Mouse (Mus musculus) thymus, adult 2 months (tissue): ENCODE measurements around the gene Limk1. TPM values are rescaled to one million over a fixed set of nuclear protein-coding genes. Genes with fewer than 3 reads are reported as not detected.

Source experiments
- DNase-seq: peaks from one replicate; pipeline ENCODE4 v3.0.0; 2021
- H3K27ac ChIP-seq: fragments of 200-500 bp; 2 replicates; pipeline ENCODE4 v1.5.1; 2012; ENCODE audit warnings: low read length, control low read depth; ENCODE audit not compliant: control insufficient read depth, insufficient read depth
- H3K27me3 ChIP-seq: fragments of 200-500 bp; 2 replicates; pipeline ENCODE4 v1.6.1; 2012; ENCODE audit warnings: mild to moderate bottlenecking, low read length, moderate library complexity, mixed read lengths; ENCODE audit not compliant: control insufficient read depth, insufficient read depth
- H3K36me3 ChIP-seq: fragments of 200-500 bp; 2 replicates; pipeline ENCODE4 v1.6.1; 2012; ENCODE audit warnings: mild to moderate bottlenecking, low read length, moderate library complexity; ENCODE audit not compliant: control insufficient read depth, insufficient read depth
- H3K4me1 ChIP-seq: fragments of 200-500 bp; replicated peaks from 2 replicates; pipeline ENCODE4 v1.6.1; 2012; ENCODE audit warnings: low read length; ENCODE audit not compliant: control insufficient read depth, insufficient read depth
- H3K4me3 ChIP-seq: fragments of 200-500 bp; 2 replicates; pipeline ENCODE4 v1.5.1; 2012; ENCODE audit warnings: mild to moderate bottlenecking, low read length, control low read depth, moderate library complexity; ENCODE audit not compliant: control insufficient read depth, insufficient read depth
- CTCF ChIP-seq: fragments of 200-500 bp; IDR thresholded peaks from 2 replicates; pipeline ENCODE4 v1.5.1; 2012; ENCODE audit warnings: mild to moderate bottlenecking, control low read depth, low read length, moderate library complexity, borderline replicate concordance; ENCODE audit not compliant: control insufficient read depth, poor library complexity, insufficient read depth; ENCODE audit errors: extremely low read depth
- POLR2A ChIP-seq: fragments of 200-500 bp; IDR thresholded peaks from 2 replicates; pipeline ENCODE4 v1.6.1; 2012; ENCODE audit warnings: mild to moderate bottlenecking, low read length, control low read depth, moderate library complexity; ENCODE audit not compliant: control insufficient read depth, poor library complexity, insufficient read depth; ENCODE audit errors: extremely low read depth
- WGBS: fragments of 180-500 bp; shearing (Covaris S2); methylation state at CpG from one replicate; pipeline ENCODE4 v1.1.7; 2018; 5-methylcytosine and 5-hydroxymethylcytosine counted together
- polyA plus RNA-seq: library from polyadenylated mRNA; depleted of rRNA; stranded (reverse); fragments of >200 nt; gene quantifications from 2 replicates; pipeline ENCODE4 v1.2.3, GENCODE M21; 2012

Limk1 gene
- polyA plus RNA-seq, 1 experiment = 31.8 TPM

DNA sequence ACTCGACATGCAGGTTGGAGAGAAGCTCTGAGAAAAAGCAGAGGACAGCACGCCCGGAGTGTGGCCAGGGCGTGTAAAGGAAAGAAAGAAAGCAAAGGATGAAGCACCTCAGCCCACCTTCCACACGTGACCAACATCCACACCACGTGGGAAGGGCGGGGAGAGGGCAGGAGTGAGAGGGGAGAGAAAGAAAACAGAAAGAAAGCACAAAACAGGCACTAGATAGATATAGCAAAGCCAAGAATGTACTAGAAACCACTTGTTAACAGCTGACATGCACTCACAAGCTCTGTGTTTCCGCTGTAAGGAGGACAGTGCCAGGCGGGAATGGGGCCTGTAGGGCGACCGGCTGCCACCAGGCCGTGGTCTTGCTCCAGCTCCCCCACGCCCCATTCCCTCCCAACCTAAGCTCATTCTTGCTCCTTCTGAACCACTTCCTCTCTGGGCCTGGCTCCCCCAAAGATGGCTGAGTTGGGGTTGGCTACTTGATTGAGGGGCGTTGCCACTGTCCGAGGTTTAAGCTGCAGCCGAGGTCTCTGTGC is 67.2 kb downstream of the Limk1 start:
- no peak overlapping the region for H3K4me3 ChIP-seq
- H3K27me3 ChIP-seq = no peaks in the 10 kb centered on the region
- no peaks in the 10 kb centered on the region for H3K4me1 ChIP-seq
- H3K36me3 ChIP-seq = peaks cover 73% of the 10 kb centered on the region
- no peak overlapping the region for H3K27ac ChIP-seq
- TF ChIP-seq POLR2A (no peak), CTCF (no peak)
- DNase-seq = no peak
- 94% methylated on average over 16 of the region's 16 CpGs for WGBS

DNA sequence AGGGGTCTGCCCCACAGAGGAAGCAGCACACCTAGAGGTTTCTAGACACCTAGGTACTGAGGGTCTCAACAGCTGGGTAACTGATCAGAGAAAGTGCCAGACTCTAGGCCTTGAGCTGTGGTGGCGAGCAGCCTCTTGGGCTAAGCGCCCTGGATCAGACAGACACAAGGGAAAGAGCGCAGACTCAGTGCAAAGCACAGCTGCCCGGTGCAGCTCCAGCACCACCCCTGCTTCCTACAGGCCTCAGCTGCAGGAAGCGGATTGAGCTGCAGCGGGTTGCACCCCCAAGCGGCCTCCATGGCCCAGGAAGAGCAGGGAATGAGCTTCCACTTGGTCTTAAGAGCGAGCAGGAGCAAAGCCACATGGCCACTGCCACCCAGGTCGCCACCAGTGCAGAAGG is 67.9 kb downstream of the Limk1 start:
- TF ChIP-seq POLR2A = no peak
- no peak for TF ChIP-seq CTCF
- DNase-seq = no peak
- Histone ChIP-seq H3K4me1 (no peaks in the 10 kb centered on the region), H3K4me3 (no peak overlapping the region), H3K36me3 (peaks cover 66% of the 10 kb centered on the region), H3K27ac (no peak overlapping the region), H3K27me3 (no peaks in the 10 kb centered on the region)
- WGBS = 97% methylated on average over 9 of the region's 9 CpGs

- H3K4me1 ChIP-seq = no peaks in the 10 kb centered on the region
- H3K27me3 ChIP-seq = no peaks in the 10 kb centered on the region
- H3K4me3 ChIP-seq = no peak overlapping the region
- H3K36me3 ChIP-seq = peaks cover 32% of the 10 kb centered on the region
- no peak overlapping the region for H3K27ac ChIP-seq
- WGBS = 30% methylated on average over 3 of the region's 3 CpGs
- peak; percentile 94; the same call in 1 of the 2 replicates for TF ChIP-seq CTCF
- TF ChIP-seq POLR2A = no peak
- DNase-seq = peak; percentile 63
These were observed 71.3 kb downstream of the Limk1 start for GRCm38 (mm10) chr5:134617071-134617470.

GRCm38 (mm10) chr5:134615780-134616179 is 72.6 kb downstream of the Limk1 start:
- DNase-seq = no peak
- WGBS = 93% methylated on average over 4 of the region's 4 CpGs
- Histone ChIP-seq H3K27me3 (no peaks in the 10 kb centered on the region), H3K27ac (no peak overlapping the region), H3K36me3 (peaks cover 20% of the 10 kb centered on the region), H3K4me1 (0 out of 2 replicates have a peak, but pooled peaks cover 4% of the 10 kb centered on the region), H3K4me3 (no peak overlapping the region)
- TF ChIP-seq POLR2A (no peak), CTCF (no peak)

- H3K27me3 ChIP-seq = no peaks in the 10 kb centered on the region
- no peak for DNase-seq
- no peak overlapping the region for H3K4me3 ChIP-seq
- H3K36me3 ChIP-seq = peaks cover 16% of the 10 kb centered on the region
- TF ChIP-seq CTCF (no peak), POLR2A (no peak)
- 63% methylated on average over 8 of the region's 8 CpGs for WGBS
- H3K4me1 ChIP-seq = 0 out of 2 replicates have a peak, but pooled peaks cover 4% of the 10 kb centered on the region
- H3K27ac ChIP-seq = no peak overlapping the region
These were observed 73.0 kb downstream of the Limk1 start for GRCm38 (mm10) chr5:134615380-134615779.

- DNase-seq = no peak
- Histone ChIP-seq H3K27me3 (no peaks in the 10 kb centered on the region), H3K36me3 (peaks cover 10% of the 10 kb centered on the region), H3K27ac (peak within 1 kb of the TSS; percentile 2; the same call in 1 of the 2 replicates), H3K4me1 (0 out of 2 replicates have a peak, but pooled peaks cover 4% of the 10 kb centered on the region), H3K4me3 (no peak within 1 kb of the TSS)
- TF ChIP-seq POLR2A (no peak), CTCF (no peak)
- WGBS = 44% methylated on average over 7 of the region's 7 CpGs
These were observed 73.6 kb downstream of the Limk1 start, which contains the start of gene Lat2 for GRCm38 (mm10) chr5:134614802-134615201. TSS of gene Lat2 (minus strand) at chr5:134615025.

- H3K27me3 ChIP-seq = no peaks in the 10 kb centered on the region
- peaks cover 5% of the 10 kb centered on the region; the same call in 1 of the 2 replicates for H3K36me3 ChIP-seq
- no peak for DNase-seq
- 77% methylated on average over 8 of the region's 8 CpGs for WGBS
- peak overlapping the region; percentile 2; the same call in 1 of the 2 replicates for H3K27ac ChIP-seq
- H3K4me1 ChIP-seq = 0 out of 2 replicates have a peak, but pooled peaks cover 4% of the 10 kb centered on the region
- no peak overlapping the region for H3K4me3 ChIP-seq
- TF ChIP-seq CTCF (no peak), POLR2A (no peak)
These were observed 74.1 kb downstream of the Limk1 start for GRCm38 (mm10) chr5:134614296-134614695.
